Mouse (Mus musculus) kidney, postnatal 14 days (tissue): Measurements from ENCODE around the gene Ankra2.

Experiments used
- DNase-seq: peaks from one replicate; pipeline ENCODE4 v3.0.0; 2022; ENCODE audit warnings: mixed read lengths

Ankra2 gene

DNA sequence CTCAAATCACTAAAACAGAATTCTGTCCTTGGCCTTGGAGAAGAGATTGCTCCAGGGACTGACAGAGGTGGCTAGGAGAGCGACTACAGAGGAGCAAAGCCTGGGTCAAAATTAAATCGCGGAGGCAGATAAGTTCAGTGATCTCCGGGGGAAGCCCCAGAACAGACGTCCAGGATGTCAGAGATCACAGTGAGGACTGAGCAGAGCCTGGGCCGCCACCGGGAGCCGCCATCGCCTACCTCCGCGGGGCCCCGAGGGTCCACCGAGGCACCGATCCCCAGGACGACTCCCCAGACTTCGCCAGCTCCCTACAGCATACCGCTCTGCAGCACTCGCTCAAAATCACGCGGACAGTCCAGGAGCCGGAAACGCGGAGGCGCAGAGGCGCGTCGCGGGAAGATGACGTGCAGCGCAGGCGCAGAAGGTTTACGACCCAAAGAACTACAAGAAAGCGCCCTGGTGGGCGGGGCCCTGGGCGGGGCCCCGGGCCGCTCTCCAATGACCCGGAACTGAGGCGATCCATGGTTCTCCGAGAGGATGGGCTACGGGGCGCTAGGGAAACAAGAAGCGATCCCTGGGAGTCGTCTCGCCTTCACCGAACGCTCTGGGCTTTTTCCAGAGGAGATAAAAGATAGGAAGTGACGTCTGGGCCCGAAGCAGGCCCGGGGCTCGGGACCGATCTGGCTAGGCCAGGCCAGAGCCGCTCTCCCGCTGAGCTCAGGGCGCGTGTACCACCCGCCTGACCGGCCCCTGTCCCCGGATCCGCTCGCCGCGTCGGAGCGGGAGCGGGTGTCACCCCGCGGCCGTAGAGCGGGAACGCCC is at the start of gene Ankra2, which contains the start of gene Utp15:
Gene Ankra2 (plus strand): TSS at position 439 of the 822 bp plus-strand sequence.
Gene Utp15 (minus strand): TSS at position 406 of the 822 bp plus-strand sequence.
- DNase-seq = peak; percentile 99

DNA sequence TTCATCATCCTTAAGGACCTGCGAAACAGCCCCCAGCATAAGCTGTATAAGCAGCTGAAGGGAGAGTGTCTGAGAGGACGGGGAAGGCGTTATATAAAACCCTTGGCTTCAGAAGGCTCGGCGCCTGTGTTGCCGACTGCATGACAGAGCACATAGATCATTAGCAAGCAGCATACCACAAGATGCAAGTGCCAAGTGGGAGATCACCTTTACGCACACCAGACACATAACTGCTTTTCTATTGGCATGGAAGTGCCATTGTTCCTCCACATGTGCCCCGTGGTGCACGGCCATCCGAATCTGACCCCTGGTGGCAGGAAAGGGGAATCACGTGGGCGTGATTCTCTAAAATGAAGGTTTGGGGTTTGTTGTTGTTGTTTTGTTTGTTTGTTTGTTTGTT is 40.0 kb upstream of the Ankra2 start:
- peak; percentile 47 for DNase-seq

DNA sequence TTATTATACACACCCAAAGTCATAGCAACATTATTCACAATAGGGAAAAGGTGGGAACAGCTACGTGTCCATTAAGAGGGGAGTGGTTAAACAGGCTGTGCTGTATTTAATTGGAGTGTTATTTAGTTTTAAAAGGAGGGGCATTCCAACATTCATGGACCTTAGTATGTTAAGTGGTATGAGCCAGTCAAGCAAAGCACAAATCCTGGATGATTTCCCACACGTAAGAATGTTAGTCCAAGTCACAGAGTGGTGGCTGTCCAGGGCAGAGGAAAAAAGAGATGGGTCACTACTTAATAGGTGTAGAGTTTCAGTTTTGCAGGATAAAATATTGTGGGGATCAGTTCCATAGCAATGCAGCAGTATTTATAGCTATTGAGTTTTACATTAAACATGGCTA is 36.6 kb upstream of the Ankra2 start:
- no peak for DNase-seq

GRCm38 (mm10) chr13:98230511-98230910 is 32.4 kb upstream of the Ankra2 start:
- DNase-seq = no peak

DNA sequence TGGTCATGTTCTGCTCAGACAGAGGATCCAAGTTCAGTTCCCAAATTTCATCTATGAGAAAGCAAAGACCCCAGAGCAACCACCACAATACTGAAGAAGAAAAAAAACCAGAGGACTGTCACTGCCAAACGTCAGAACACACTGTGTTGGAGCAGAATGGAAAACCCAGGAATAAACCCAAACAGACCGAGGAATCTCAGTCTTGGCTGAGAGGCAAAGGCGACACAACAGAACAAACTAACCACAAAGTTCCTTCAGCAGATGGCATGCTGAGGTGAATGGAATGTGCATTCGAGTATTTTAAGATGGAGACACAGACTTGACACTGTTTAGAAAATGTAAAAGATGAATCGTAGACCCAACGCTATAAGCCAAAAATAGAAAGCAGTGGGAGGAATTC is 27.4 kb upstream of the Ankra2 start:
- no peak for DNase-seq

- DNase-seq = peak; percentile 73
These were observed 22.8 kb upstream of the Ankra2 start for GRCm38 (mm10) chr13:98239978-98240641.

GRCm38 (mm10) chr13:98241531-98242282 is 21.2 kb upstream of the Ankra2 start:
- no peak for DNase-seq

- DNase-seq = peak; percentile 17
These were observed 18.1 kb upstream of the Ankra2 start for GRCm38 (mm10) chr13:98244571-98245350.

- no peak for DNase-seq
These were observed 17.5 kb upstream of the Ankra2 start for GRCm38 (mm10) chr13:98245386-98245785.

GRCm38 (mm10) chr13:98249594-98249993 is 13.3 kb upstream of the Ankra2 start:
- no peak for DNase-seq

DNA sequence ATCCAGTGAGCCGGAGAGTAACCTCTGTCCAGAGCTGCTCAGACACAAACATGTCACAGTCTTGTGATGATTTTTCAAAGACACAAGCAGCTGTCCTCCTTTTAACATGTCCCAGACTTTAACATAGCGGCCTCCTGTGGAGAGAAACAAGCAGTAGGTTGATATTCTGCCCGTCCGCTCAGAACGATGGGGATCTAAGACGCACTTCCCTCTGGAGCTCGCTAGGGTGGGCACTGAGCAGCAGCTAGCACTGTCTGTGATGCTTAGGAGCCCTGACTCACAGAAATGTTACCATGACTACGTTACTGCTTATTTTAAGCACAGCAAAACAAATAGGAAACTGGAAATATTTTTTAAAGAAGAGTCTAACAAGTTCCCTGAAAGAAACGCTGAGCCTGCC is 8.0 kb upstream of the Ankra2 start:
- no peak for DNase-seq

DNA sequence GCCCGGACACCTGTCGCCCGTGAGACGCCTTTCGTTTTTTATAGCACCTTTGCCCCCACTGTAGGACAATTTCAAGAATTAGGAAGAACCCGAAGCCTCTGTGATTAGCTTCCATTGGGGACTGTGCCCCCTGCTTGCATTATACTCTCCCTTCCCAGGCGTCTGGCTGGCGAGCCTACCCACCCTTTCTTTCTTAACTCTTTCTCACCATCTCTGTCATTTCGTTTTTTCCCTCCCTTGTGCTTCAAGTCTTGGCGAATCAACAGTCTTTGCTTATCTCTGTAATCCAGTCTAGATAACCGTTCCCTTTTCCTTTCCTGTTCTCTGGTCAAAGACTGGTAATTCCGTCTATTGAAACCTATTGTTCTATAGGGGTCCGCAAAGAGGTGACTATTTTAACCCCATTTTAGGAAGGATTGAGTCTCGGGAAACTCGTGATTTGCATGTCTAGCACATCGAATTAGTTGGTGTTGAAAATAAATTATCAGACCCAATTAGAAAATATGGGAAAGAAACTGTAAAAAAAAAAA is 649 bp downstream of the Ankra2 start:
- no peak for DNase-seq

- DNase-seq = no peak
These were observed 1.2 kb downstream of the Ankra2 start for GRCm38 (mm10) chr13:98264111-98264510.

DNA sequence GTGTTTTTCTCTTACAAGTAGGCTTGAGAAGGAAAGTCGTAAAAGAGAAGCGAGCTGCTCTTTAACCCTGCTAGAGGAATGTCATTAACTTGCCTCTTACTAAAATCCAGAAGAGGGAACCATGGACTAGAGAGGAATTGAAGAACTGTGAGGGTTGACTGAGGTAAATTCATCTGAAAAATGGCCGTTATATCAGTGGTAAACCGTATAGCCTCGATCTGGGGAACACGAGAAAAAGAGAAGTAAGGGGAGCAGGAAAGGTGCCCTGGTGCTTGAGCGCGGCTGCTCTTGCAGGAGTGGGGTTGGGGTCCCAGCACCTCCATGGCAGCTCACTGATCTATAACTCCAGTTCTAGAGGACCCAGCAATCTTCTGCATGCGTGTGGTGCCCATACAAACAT is 11.1 kb downstream of the Ankra2 start:
- no peak for DNase-seq

- no peak for DNase-seq
These were observed 12.8 kb downstream of the Ankra2 start for GRCm38 (mm10) chr13:98275646-98276045.

GRCm38 (mm10) chr13:98276253-98276652 is 13.4 kb downstream of the Ankra2 start:
- no peak for DNase-seq

GRCm38 (mm10) chr13:98277501-98277900 is 14.6 kb downstream of the Ankra2 start:
- no peak for DNase-seq

- no peak for DNase-seq
These were observed 16.8 kb downstream of the Ankra2 start, which contains the start of gene Gm21976 for GRCm38 (mm10) chr13:98279686-98280085. Gm21976 (plus strand) TSS chr13:98279887.

DNA sequence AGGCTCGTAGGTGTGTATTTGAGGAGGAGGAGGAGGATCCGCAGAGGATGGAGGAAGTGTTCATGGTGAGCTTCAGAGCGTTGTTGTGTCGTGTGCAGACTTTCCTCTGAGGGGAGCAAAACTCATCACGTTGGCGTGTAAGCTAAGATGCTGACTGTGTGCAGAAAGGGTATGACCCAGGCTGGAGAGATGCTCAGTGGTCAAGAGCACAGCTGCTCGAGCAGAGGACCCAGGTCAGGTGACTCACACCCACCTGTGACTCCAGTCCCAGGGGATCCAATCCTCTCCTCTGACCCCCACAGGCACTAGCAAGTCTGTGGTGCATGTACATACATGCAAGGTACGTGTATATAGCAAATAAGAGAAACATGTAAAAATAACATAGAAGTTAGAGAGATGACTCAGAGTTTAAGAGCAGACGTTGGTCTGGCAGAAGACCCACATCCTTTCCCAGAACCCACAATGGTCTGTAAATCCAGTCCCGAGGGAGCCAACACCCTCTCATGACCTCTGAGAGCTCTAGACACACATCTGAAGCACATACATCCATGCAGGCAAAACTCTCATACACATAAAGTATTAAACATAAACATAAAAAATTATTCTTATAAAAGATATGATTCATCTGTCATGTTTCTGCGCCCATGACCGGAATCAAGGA is 18.2 kb downstream of the Ankra2 start:
- no peak for DNase-seq

- DNase-seq = no peak
These were observed 27.8 kb downstream of the Ankra2 start for GRCm38 (mm10) chr13:98290719-98291118.

GRCm38 (mm10) chr13:98291712-98292111 is 28.8 kb downstream of the Ankra2 start:
- DNase-seq = no peak

- DNase-seq = no peak
These were observed 33.2 kb downstream of the Ankra2 start for GRCm38 (mm10) chr13:98296072-98296471.
